Mouse (Mus musculus): ENCODE measurements around the gene Col4a4. TPM values are rescaled to one million over a fixed set of nuclear protein-coding genes. Genes with fewer than 3 reads are reported as not detected.

Col4a4 gene
- polyA plus RNA-seq, 1 experiment, result 0.23 TPM

DNA sequence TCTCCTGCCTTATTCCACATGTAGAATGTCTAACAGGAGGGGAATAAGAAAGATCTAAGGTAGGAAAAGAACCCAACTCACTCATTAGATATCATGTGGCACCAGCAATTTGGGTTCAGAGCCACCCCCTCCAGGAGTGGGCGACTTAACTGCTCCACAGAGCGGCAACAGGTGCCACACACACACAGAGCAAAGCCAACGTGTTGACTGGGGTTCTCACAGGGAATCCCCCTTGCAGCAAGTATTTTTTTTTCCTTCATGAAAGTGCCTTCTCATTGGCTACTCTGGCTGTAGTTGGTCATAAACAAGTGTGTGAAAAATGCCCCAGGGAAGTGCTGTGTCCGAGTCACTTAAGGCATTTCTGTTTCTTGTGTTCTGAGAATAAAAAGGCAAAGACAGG lies 143.1 kb downstream of the Col4a4 start:
- Histone ChIP-seq H3K4me3 (ENCODE audit: insufficient read depth, low read length) (no peak overlapping the region), H3K4me1 (ENCODE audit: control insufficient read depth, insufficient read depth, low read length) (no peaks in the 10 kb centered on the region), H3K27ac (ENCODE audit: insufficient read depth, low read length) (no peak overlapping the region)
- TF ChIP-seq POLR2A (IDR thresholded peaks at IDR 0.05; ENCODE audit: extremely low read depth, insufficient read depth, low read length), result no peak
- no peak for TF ChIP-seq CTCF (IDR thresholded peaks at IDR 0.05; ENCODE audit: extremely low read depth, insufficient read depth, low read length)

DNA sequence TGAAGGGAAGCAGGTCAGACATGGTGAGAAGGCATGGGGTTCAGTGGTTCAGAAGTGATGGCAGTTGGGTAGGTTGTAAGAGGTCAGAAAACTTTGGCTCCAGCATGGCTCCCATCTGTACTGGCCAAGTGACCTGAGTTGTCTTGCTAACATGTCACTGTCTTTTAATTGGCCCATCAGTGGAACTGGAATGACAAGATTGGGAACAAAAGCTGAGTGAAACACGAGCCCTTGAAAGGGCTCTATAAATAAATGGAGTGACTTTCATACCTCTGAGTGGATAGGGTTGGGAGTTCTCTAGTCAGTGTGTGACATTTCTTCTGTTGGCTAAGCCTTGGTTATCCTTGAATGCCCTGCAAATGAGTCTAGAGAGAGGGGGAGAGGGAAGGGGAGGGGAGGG lies 146.5 kb downstream of the Col4a4 start:
- Histone ChIP-seq H3K4me3 (ENCODE audit: insufficient read depth, low read length) (no peak overlapping the region), H3K4me1 (ENCODE audit: control insufficient read depth, insufficient read depth, low read length) (no peaks in the 10 kb centered on the region), H3K27ac (ENCODE audit: insufficient read depth, low read length) (no peak overlapping the region)
- TF ChIP-seq POLR2A (IDR thresholded peaks at IDR 0.05; ENCODE audit: extremely low read depth, insufficient read depth, low read length) (no peak), CTCF (IDR thresholded peaks at IDR 0.05; ENCODE audit: extremely low read depth, insufficient read depth, low read length) (no peak)

DNA sequence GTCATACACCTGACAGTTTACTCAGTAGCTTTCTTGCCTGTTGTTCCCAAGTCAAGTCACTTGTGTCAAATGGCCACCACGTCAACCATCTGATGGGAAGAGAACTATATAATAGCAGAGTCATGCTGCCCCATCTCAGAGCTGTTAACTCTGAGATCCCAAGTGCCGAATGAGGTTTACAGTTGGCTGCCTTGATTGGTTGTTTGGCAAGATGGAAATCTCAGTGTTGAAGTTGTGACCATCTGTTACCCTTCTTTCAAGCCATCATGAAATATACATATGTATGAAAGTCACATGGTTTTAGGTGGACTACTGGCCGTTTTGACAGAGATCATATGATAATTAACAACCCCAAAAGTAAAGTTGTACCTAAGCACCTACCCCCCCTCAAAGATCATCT lies 149.4 kb downstream of the Col4a4 start:
- H3K4me3 ChIP-seq (ENCODE audit: insufficient read depth, low read length), result no peak overlapping the region
- no peak overlapping the region for H3K27ac ChIP-seq (ENCODE audit: insufficient read depth, low read length)
- H3K4me1 ChIP-seq (ENCODE audit: control insufficient read depth, insufficient read depth, low read length), result no peaks in the 10 kb centered on the region
- TF ChIP-seq CTCF (IDR thresholded peaks at IDR 0.05; ENCODE audit: extremely low read depth, insufficient read depth, low read length) (no peak), POLR2A (IDR thresholded peaks at IDR 0.05; ENCODE audit: extremely low read depth, insufficient read depth, low read length) (no peak)

DNA sequence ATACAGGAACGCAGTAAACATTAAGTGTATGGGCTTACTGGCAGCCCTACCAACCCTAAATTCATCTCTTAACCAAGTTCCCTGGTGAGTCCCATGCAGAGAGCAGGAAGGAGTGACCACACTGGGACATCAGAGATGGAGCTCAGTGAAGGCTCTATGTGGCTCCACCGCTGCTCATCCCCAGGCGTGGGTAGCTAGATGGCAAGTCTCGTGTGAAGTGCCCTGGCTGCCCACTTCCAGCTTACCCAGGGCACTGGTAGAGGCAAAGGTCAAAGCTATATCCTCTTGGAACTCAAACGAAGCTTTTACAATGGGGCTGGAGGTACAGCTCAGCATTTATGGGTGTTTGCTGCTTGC lies 153.0 kb downstream of the Col4a4 start:
- Histone ChIP-seq H3K4me1 (ENCODE audit: control insufficient read depth, insufficient read depth, low read length) (no peaks in the 10 kb centered on the region), H3K27ac (ENCODE audit: insufficient read depth, low read length) (no peak overlapping the region), H3K4me3 (ENCODE audit: insufficient read depth, low read length) (no peak overlapping the region)
- TF ChIP-seq POLR2A (IDR thresholded peaks at IDR 0.05; ENCODE audit: extremely low read depth, insufficient read depth, low read length), result no peak
- no peak for TF ChIP-seq CTCF (IDR thresholded peaks at IDR 0.05; ENCODE audit: extremely low read depth, insufficient read depth, low read length)

DNA sequence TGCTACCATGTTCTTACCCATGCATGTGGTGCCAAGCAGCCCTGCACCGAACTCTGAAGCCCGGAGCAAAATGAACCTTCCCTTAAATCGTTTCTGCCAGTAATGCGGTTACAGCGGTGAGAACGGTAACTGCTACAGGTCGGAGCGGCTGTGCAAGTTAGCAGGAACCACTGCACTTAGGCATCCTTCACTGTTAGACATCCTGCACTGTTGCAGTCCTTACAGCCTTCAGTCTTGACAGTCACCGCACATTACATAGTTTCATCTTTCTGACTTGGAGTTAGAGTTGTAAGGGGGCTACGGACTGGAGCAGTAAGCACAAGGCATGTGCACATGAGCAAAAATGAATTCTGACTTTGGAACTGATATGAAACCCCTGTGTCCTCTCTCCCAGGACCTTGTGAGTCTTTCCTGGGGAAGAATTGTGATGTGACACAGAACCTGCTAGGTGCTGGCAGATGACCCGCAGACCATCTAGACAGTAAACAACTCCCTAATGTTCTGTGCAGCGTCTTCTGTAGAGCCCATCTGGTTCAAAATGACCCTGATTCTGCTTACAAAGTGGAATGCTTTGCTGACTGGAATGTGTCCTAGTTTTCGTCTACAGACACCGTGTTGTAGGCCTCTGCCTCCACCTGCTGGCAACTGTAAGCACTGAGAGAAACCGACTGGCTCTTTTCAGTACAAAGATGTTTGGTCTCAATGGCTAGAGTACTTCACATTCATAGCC lies 153.6 kb downstream of the Col4a4 start:
- Histone ChIP-seq H3K27ac (ENCODE audit: insufficient read depth, low read length) (no peak overlapping the region), H3K4me3 (ENCODE audit: insufficient read depth, low read length) (no peak overlapping the region)
- TF ChIP-seq POLR2A (IDR thresholded peaks at IDR 0.05; ENCODE audit: extremely low read depth, insufficient read depth, low read length), result no peak
- TF ChIP-seq CTCF (IDR thresholded peaks at IDR 0.05; ENCODE audit: extremely low read depth, insufficient read depth, low read length), result peak; percentile 97

DNA sequence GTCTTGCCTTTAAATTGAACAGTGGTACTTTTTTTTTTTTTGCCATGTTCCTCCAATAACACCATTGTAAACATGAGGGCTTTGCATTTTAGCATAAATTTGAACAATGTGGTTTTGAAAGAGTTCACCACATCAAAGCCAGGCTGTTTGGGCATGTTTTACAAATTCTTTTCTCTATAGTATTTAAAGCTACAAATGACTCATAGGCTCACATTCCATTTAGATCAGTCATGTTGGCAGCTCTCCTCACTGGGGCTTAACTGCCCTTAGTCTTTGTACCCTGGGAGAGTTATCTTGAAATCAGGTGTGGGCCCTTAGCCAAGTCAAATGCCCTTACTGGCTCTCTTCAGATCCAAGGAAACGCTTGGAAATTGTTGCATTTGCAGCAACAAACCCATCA lies 157.6 kb downstream of the Col4a4 start:
- TF ChIP-seq CTCF (IDR thresholded peaks at IDR 0.05; ENCODE audit: extremely low read depth, insufficient read depth, low read length) (no peak), POLR2A (IDR thresholded peaks at IDR 0.05; ENCODE audit: extremely low read depth, insufficient read depth, low read length) (no peak)
- H3K4me3 ChIP-seq (ENCODE audit: insufficient read depth, low read length), result no peak overlapping the region
- no peak overlapping the region for H3K27ac ChIP-seq (ENCODE audit: insufficient read depth, low read length)
- no peaks in the 10 kb centered on the region for H3K4me1 ChIP-seq (ENCODE audit: control insufficient read depth, insufficient read depth, low read length)

More for the DNA sequence above, 153.6 kb downstream of the Col4a4 start:
- no peaks in the 10 kb centered on the region for H3K4me1 ChIP-seq (ENCODE audit: control insufficient read depth, insufficient read depth, low read length)

DNA sequence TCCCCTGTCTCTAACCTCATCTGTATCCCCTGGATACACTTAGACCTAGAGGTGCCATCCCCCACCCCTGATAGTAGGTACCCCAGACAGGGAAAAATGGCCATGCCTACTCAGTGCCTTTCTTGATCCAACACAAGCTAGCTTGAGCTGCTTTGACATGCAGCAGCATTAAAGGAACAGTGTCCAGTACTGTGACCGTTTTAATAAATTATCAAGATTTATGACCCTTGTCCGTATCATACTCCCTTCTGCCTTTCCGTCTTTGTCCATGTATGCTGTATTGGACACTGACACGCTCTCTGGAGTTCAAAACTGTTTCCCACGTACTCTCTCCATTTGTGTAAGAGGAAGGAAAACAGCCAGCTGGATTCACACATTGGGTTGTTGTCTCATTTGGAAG lies 158.9 kb downstream of the Col4a4 start:
- H3K27ac ChIP-seq (ENCODE audit: insufficient read depth, low read length), result no peak overlapping the region
- H3K4me1 ChIP-seq (ENCODE audit: control insufficient read depth, insufficient read depth, low read length), result no peaks in the 10 kb centered on the region

DNA sequence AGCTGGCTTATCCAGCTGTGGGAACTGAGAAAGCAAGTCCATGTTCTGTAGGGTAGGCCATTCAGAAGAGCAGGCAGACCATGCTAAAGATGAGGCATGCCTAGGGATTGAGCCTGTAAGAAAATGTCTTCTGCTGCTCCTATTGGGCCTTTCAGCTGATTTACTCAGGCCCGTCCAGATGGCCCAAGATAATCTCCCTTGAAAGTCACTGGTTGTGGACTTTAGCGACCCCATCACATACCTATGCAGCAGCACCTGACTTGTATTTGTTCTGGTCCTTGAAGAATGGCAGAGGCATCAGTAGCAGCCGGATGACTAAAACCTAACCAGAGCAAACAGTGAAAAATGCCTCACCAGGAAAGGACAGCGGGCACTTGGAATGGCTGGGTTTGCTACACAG lies 171.0 kb downstream of the Col4a4 start:
- no peak overlapping the region for H3K27ac ChIP-seq (ENCODE audit: insufficient read depth, low read length)
- no peak overlapping the region for H3K4me3 ChIP-seq (ENCODE audit: insufficient read depth, low read length)
- TF ChIP-seq POLR2A (IDR thresholded peaks at IDR 0.05; ENCODE audit: extremely low read depth, insufficient read depth, low read length) (no peak), CTCF (IDR thresholded peaks at IDR 0.05; ENCODE audit: extremely low read depth, insufficient read depth, low read length) (no peak)
- H3K4me1 ChIP-seq (ENCODE audit: control insufficient read depth, insufficient read depth, low read length), result no peaks in the 10 kb centered on the region

More for the DNA sequence above, 158.9 kb downstream of the Col4a4 start:
- no peak overlapping the region for H3K4me3 ChIP-seq (ENCODE audit: insufficient read depth, low read length)
- no peak for TF ChIP-seq CTCF (IDR thresholded peaks at IDR 0.05; ENCODE audit: extremely low read depth, insufficient read depth, low read length)
- TF ChIP-seq POLR2A (IDR thresholded peaks at IDR 0.05; ENCODE audit: extremely low read depth, insufficient read depth, low read length), result no peak

DNA sequence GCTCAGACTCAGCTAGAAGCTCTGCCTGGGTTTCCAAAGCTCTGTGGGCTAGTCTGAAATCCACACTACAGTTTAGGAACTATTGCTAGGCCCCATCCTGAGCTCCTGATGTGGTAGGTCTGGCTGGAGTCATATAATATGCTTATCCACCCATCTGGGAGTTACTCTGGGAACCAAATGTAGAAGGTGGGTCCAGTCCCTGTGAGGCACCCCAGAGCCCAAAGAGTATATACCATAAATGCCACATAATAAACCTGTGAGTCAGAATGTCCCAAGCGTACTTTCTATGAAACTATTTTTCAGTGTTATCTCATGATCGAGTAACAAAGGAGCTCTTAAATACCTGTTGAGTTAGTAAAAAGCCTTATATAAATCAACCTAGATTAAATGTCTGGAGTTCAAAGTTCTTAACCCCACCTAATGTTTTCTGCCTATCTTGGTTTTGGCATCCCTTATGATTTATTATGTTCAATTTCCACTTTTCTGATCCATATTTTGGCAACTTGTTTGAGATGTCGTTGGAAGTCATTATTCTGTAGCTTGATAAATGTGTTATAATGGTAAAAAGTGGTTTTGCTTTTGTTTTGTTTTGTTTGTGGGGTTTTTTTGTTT lies 172.1 kb downstream of the Col4a4 start:
- TF ChIP-seq CTCF (IDR thresholded peaks at IDR 0.05; ENCODE audit: extremely low read depth, insufficient read depth, low read length) (no peak), POLR2A (IDR thresholded peaks at IDR 0.05; ENCODE audit: extremely low read depth, insufficient read depth, low read length) (no peak)
- no peak overlapping the region for H3K27ac ChIP-seq (ENCODE audit: insufficient read depth, low read length)
- H3K4me1 ChIP-seq (ENCODE audit: control insufficient read depth, insufficient read depth, low read length), result no peaks in the 10 kb centered on the region
- H3K4me3 ChIP-seq (ENCODE audit: insufficient read depth, low read length), result no peak overlapping the region

DNA sequence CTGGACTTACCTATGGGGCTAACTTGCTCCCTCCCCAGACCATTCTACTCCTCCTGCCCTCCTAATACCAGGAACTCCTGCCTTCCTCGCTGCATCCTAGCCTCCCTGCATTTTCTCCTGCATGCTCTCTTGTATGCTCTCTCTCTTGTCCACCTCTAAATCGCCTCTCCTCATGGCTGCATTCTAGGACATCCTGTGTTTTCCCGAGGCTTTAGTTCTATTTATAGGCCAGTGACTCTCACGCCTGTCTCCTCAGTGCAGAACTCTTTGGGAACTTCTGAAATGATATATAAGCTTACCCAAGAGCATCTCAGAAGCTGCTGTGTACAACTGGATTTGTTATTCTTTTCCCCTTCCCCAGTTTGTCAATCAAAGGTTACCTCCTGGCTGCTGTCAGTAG lies 174.6 kb downstream of the Col4a4 start:
- Histone ChIP-seq H3K4me1 (ENCODE audit: control insufficient read depth, insufficient read depth, low read length) (no peaks in the 10 kb centered on the region), H3K4me3 (ENCODE audit: insufficient read depth, low read length) (no peak overlapping the region), H3K27ac (ENCODE audit: insufficient read depth, low read length) (no peak overlapping the region)
- TF ChIP-seq POLR2A (IDR thresholded peaks at IDR 0.05; ENCODE audit: extremely low read depth, insufficient read depth, low read length), result no peak
- no peak for TF ChIP-seq CTCF (IDR thresholded peaks at IDR 0.05; ENCODE audit: extremely low read depth, insufficient read depth, low read length)
